Mouse (Mus musculus) testis, adult 2 months (tissue): ENCODE measurements around the gene Lingo1. TPM values are rescaled to one million over a fixed set of nuclear protein-coding genes. Genes with fewer than 3 reads are reported as not detected.

ENCODE experiments used
- H3K27ac ChIP-seq: fragments of 200-500 bp; 2 replicates; pipeline ENCODE4 v1.5.1; 2012; ENCODE audit warnings: low read depth, low read length; ENCODE audit not compliant: control insufficient read depth, insufficient read depth
- H3K27me3 ChIP-seq: fragments of 200-500 bp; 2 replicates; pipeline ENCODE4 v1.6.1; 2012; ENCODE audit warnings: mild to moderate bottlenecking, low read length, moderate library complexity; ENCODE audit not compliant: control insufficient read depth, insufficient read depth
- H3K36me3 ChIP-seq: fragments of 200-500 bp; 2 replicates; pipeline ENCODE4 v1.6.1; 2012; ENCODE audit warnings: mild to moderate bottlenecking, low read length; ENCODE audit not compliant: control insufficient read depth, insufficient read depth
- H3K4me1 ChIP-seq: fragments of 200-500 bp; 2 replicates; pipeline ENCODE4 v1.6.1; 2012; ENCODE audit warnings: low read length; ENCODE audit not compliant: control insufficient read depth, insufficient read depth
- H3K4me3 ChIP-seq: fragments of 200-500 bp; 2 replicates; pipeline ENCODE4 v1.5.1; 2012; ENCODE audit warnings: low read depth, mild to moderate bottlenecking, low read length, moderate library complexity, mixed read lengths; ENCODE audit not compliant: control insufficient read depth
- CTCF ChIP-seq: fragments of 200-500 bp; IDR thresholded peaks from 2 replicates; pipeline ENCODE4 v1.5.1; 2012; ENCODE audit warnings: low read depth, mild to moderate bottlenecking, inconsistent platforms, low read length, moderate library complexity; ENCODE audit not compliant: control insufficient read depth, insufficient read depth, insufficient replicate concordance
- POLR2A ChIP-seq: fragments of 200-500 bp; IDR thresholded peaks from 2 replicates; pipeline ENCODE4 v1.6.1; 2012; ENCODE audit warnings: low read depth, mild to moderate bottlenecking, inconsistent platforms, low read length, moderate library complexity; ENCODE audit not compliant: control insufficient read depth
- polyA plus RNA-seq: library from polyadenylated mRNA; depleted of rRNA; stranded (reverse); fragments of >200 nt; gene quantifications from 2 replicates; pipeline ENCODE4 v1.2.3, GENCODE M21; 2012

Lingo1 gene
- polyA plus RNA-seq, 1 experiment = 6.8 TPM

GRCm38 (mm10) chr9:56755119-56755518 is 41.1 kb downstream of the Lingo1 start:
- no peak overlapping the region for H3K27ac ChIP-seq
- no peak for TF ChIP-seq POLR2A
- TF ChIP-seq CTCF = no peak
- H3K27me3 ChIP-seq = no peaks in the 10 kb centered on the region
- H3K4me1 ChIP-seq = no peaks in the 10 kb centered on the region
- H3K4me3 ChIP-seq = no peak overlapping the region
- H3K36me3 ChIP-seq = no peaks in the 10 kb centered on the region

GRCm38 (mm10) chr9:56753386-56753785 is 42.9 kb downstream of the Lingo1 start:
- TF ChIP-seq POLR2A = no peak
- no peak for TF ChIP-seq CTCF

GRCm38 (mm10) chr9:56748056-56748455 is 48.2 kb downstream of the Lingo1 start:
- H3K4me3 ChIP-seq = no peak overlapping the region
- no peak for TF ChIP-seq CTCF
- TF ChIP-seq POLR2A = no peak
- H3K27ac ChIP-seq = no peak overlapping the region
- no peaks in the 10 kb centered on the region; the same call in 1 of the 2 replicates for H3K4me1 ChIP-seq
- no peaks in the 10 kb centered on the region for H3K36me3 ChIP-seq
- no peaks in the 10 kb centered on the region for H3K27me3 ChIP-seq

More at GRCm38 (mm10) chr9:56753386-56753785, 42.9 kb downstream of the Lingo1 start:
- no peak overlapping the region for H3K4me3 ChIP-seq
- H3K27me3 ChIP-seq = no peaks in the 10 kb centered on the region
- no peaks in the 10 kb centered on the region for H3K36me3 ChIP-seq
- H3K27ac ChIP-seq = no peak overlapping the region
- no peaks in the 10 kb centered on the region for H3K4me1 ChIP-seq

- Histone ChIP-seq H3K36me3 (no peaks in the 10 kb centered on the region), H3K4me1 (no peaks in the 10 kb centered on the region; the same call in 1 of the 2 replicates), H3K27ac (no peak overlapping the region), H3K4me3 (no peak overlapping the region), H3K27me3 (no peaks in the 10 kb centered on the region)
- TF ChIP-seq CTCF = no peak
- no peak for TF ChIP-seq POLR2A
These were observed 49.4 kb downstream of the Lingo1 start for GRCm38 (mm10) chr9:56746926-56747294.

GRCm38 (mm10) chr9:56746195-56746925 is 49.9 kb downstream of the Lingo1 start:
- H3K4me1 ChIP-seq = no peaks in the 10 kb centered on the region; the same call in 1 of the 2 replicates
- no peak for TF ChIP-seq CTCF
- no peak for TF ChIP-seq POLR2A
- H3K4me3 ChIP-seq = no peak overlapping the region
- no peaks in the 10 kb centered on the region for H3K36me3 ChIP-seq
- no peak overlapping the region for H3K27ac ChIP-seq
- H3K27me3 ChIP-seq = no peaks in the 10 kb centered on the region

- no peak overlapping the region for H3K27ac ChIP-seq
- H3K4me3 ChIP-seq = no peak overlapping the region
- no peaks in the 10 kb centered on the region for H3K27me3 ChIP-seq
- H3K4me1 ChIP-seq = no peaks in the 10 kb centered on the region; the same call in 1 of the 2 replicates
- TF ChIP-seq POLR2A (no peak), CTCF (no peak)
- no peaks in the 10 kb centered on the region for H3K36me3 ChIP-seq
These were observed 51.9 kb downstream of the Lingo1 start for GRCm38 (mm10) chr9:56744369-56744768.

- Histone ChIP-seq H3K4me3 (no peak overlapping the region), H3K4me1 (no peaks in the 10 kb centered on the region), H3K27me3 (no peaks in the 10 kb centered on the region), H3K36me3 (no peaks in the 10 kb centered on the region), H3K27ac (no peak overlapping the region)
- TF ChIP-seq POLR2A (no peak), CTCF (no peak)
These were observed 57.0 kb downstream of the Lingo1 start for GRCm38 (mm10) chr9:56739181-56739737.
